Mouse (Mus musculus) heart, postnatal 0 days (tissue): Measurements from ENCODE around the gene Taf10.

Experiments
- CTCF ChIP-seq: IDR thresholded peaks from 2 replicates; pipeline ENCODE4 v1.5.1; 2016; ENCODE audit warnings: antibody characterized with exemption, control low read depth, low read depth
- EP300 ChIP-seq: IDR thresholded peaks from 2 replicates; pipeline ENCODE4 v1.6.1; 2016; ENCODE audit warnings: antibody characterized with exemption, low read depth

GRCm38 (mm10) chr7:105738286-105738685 is 5.9 kb downstream of the Taf10 start:
- TF ChIP-seq CTCF (no peak), EP300 (no peak)
